Mouse (Mus musculus) brain, adult 2 months (tissue): ENCODE measurements at regions not wholly inside any gene's neighbourhood (a gene's known extent, or its start where the extent isn't known, plus 50 kb on each side); places are given as distances from the start of the nearest gene placed in this dataset.

Source experiments
- DNase-seq: peaks from one replicate; pipeline ENCODE4 v3.0.0; 2011; ENCODE audit warnings: low read depth, low spot score

- peak; percentile 42 for DNase-seq
These were observed 477.2 kb upstream of the 3110018I06Rik start for GRCm38 (mm10) chr12:107010995-107011786.

GRCm38 (mm10) chr12:107016801-107017200 is 471.6 kb upstream of the 3110018I06Rik start:
- DNase-seq: no peak

GRCm38 (mm10) chr12:107021806-107022205 is 466.6 kb upstream of the 3110018I06Rik start:
- DNase-seq: no peak

- no peak for DNase-seq
These were observed 461.6 kb upstream of the 3110018I06Rik start for GRCm38 (mm10) chr12:107026821-107027220.

- no peak for DNase-seq
These were observed 460.4 kb upstream of the 3110018I06Rik start for GRCm38 (mm10) chr12:107027842-107028549.

GRCm38 (mm10) chr12:107028985-107029384 is 459.4 kb upstream of the 3110018I06Rik start:
- no peak for DNase-seq

- DNase-seq: no peak
These were observed 452.1 kb upstream of the 3110018I06Rik start for GRCm38 (mm10) chr12:107036357-107036756.

GRCm38 (mm10) chr12:107041927-107042652 is 446.3 kb upstream of the 3110018I06Rik start:
- DNase-seq: no peak

GRCm38 (mm10) chr12:107046496-107046895 is 441.9 kb upstream of the 3110018I06Rik start:
- DNase-seq: no peak

GRCm38 (mm10) chr12:107047059-107047531 is 441.3 kb upstream of the 3110018I06Rik start:
- peak; percentile 81 for DNase-seq

GRCm38 (mm10) chr12:107050891-107051635 is 437.4 kb upstream of the 3110018I06Rik start:
- no peak for DNase-seq

GRCm38 (mm10) chr12:107052136-107052535 is 436.3 kb upstream of the 3110018I06Rik start:
- peak; percentile 61 for DNase-seq

- DNase-seq: no peak
These were observed 431.9 kb upstream of the 3110018I06Rik start for GRCm38 (mm10) chr12:107056553-107056952.

GRCm38 (mm10) chr12:107060514-107060913 is 427.9 kb upstream of the 3110018I06Rik start:
- peak; percentile 89 for DNase-seq

- DNase-seq: peak; percentile 54
These were observed 421.1 kb upstream of the 3110018I06Rik start for GRCm38 (mm10) chr12:107067346-107067745.

- no peak for DNase-seq
These were observed 405.9 kb upstream of the 3110018I06Rik start for GRCm38 (mm10) chr12:107082541-107082940.

- peak; percentile 11 for DNase-seq
These were observed 403.1 kb upstream of the 3110018I06Rik start for GRCm38 (mm10) chr12:107085058-107085905.

GRCm38 (mm10) chr12:107085906-107086655 is 402.4 kb upstream of the 3110018I06Rik start:
- peak; percentile 57 for DNase-seq

GRCm38 (mm10) chr12:107092151-107092550 is 396.3 kb upstream of the 3110018I06Rik start:
- DNase-seq: peak; percentile 69

GRCm38 (mm10) chr12:107093326-107093725 is 395.1 kb upstream of the 3110018I06Rik start:
- peak; percentile 95 for DNase-seq
